Mouse (Mus musculus) heart, postnatal 0 days (tissue): ENCODE results near the gene Zfp758.

Experiments
- CTCF ChIP-seq: IDR thresholded peaks from 2 replicates; pipeline ENCODE4 v1.5.1; 2016; ENCODE audit warnings: antibody characterized with exemption, control low read depth, low read depth
- EP300 ChIP-seq: IDR thresholded peaks from 2 replicates; pipeline ENCODE4 v1.6.1; 2016; ENCODE audit warnings: antibody characterized with exemption, low read depth

GRCm38 (mm10) chr17:22363895-22364294 lies 2.6 kb downstream of the Zfp758 start:
- TF ChIP-seq CTCF (no peak), EP300 (no peak)
